Mouse (Mus musculus) intestine, embryonic 15.5 days (tissue): Measurements from ENCODE around the gene Vgll2. TPM values are rescaled to one million over a fixed set of nuclear protein-coding genes. Genes with fewer than 3 reads are reported as not detected.

Source experiments
- ATAC-seq: fragments of 200-750 bp; cut with Nextera tagmentation; 2 replicates; pipeline ENCODE4 v1.8.0; 2017; ENCODE audit warnings: moderate TSS enrichment, moderate library complexity
- H3K27ac ChIP-seq: fragments of 300-500 bp; sonication (generic); 2 replicates; pipeline ENCODE4 v1.5.1; 2015; ENCODE audit warnings: mild to moderate bottlenecking, inconsistent platforms
- H3K27me3 ChIP-seq: fragments of 300-500 bp; sonication (generic); replicated peaks from 2 replicates; pipeline ENCODE4 v1.6.1; 2015; ENCODE audit warnings: inconsistent platforms
- H3K36me3 ChIP-seq: fragments of 300-500 bp; sonication (generic); 2 replicates; pipeline ENCODE4 v1.6.1; 2015; ENCODE audit warnings: inconsistent platforms
- H3K4me1 ChIP-seq: fragments of 300-500 bp; sonication (generic); replicated peaks from 2 replicates; pipeline ENCODE4 v1.6.1; 2015; ENCODE audit warnings: inconsistent platforms
- H3K4me2 ChIP-seq: fragments of 300-500 bp; sonication (generic); replicated peaks from 2 replicates; pipeline ENCODE4 v1.6.1; 2015; ENCODE audit warnings: mild to moderate bottlenecking, inconsistent platforms
- H3K4me3 ChIP-seq: fragments of 300-500 bp; sonication (generic); replicated peaks from 2 replicates; pipeline ENCODE4 v1.5.1; 2015; ENCODE audit warnings: inconsistent platforms
- H3K9ac ChIP-seq: fragments of 300-500 bp; sonication (generic); 2 replicates; pipeline ENCODE4 v1.6.1; 2015; ENCODE audit warnings: inconsistent platforms
- H3K9me3 ChIP-seq: fragments of 300-500 bp; sonication (generic); 2 replicates; pipeline ENCODE4 v1.6.1; 2016; ENCODE audit warnings: inconsistent platforms
- WGBS: fragments of 180-500 bp; shearing (Covaris S2); methylation state at CpG from one replicate; pipeline ENCODE4 v1.1.7; 2015; 5-methylcytosine and 5-hydroxymethylcytosine counted together
- polyA plus RNA-seq: library from polyadenylated mRNA; unstranded; fragments of >200 nt; fragmentation: Nextera tagmentation; extraction: Ambion mirVana; gene quantifications from 2 replicates; pipeline ENCODE4 v1.2.1, GENCODE M21; 2015

The Vgll2 gene
- polyA plus RNA-seq, 1 experiment from 2014 or later, result 0.25 TPM

GRCm38 (mm10) chr10:52027161-52028035 is 5.1 kb downstream of the Vgll2 start:
- Histone ChIP-seq H3K4me1 (peaks cover 17% of the 10 kb centered on the region), H3K27ac (no peak overlapping the region), H3K9me3 (no peaks in the 10 kb centered on the region), H3K9ac (no peak overlapping the region), H3K36me3 (no peaks in the 10 kb centered on the region), H3K4me3 (peak overlapping the region; percentile 35), H3K27me3 (peaks cover 79% of the 10 kb centered on the region), H3K4me2 (peak overlapping the region; percentile 79)
- 2% methylated on average over 68 of the region's 68 CpGs for WGBS
- peak; percentile 63 for ATAC-seq

GRCm38 (mm10) chr10:52028561-52029370 is 6.5 kb downstream of the Vgll2 start:
- no peaks in the 10 kb centered on the region for H3K9me3 ChIP-seq
- H3K4me3 ChIP-seq, result no peak overlapping the region
- peaks cover 67% of the 10 kb centered on the region for H3K27me3 ChIP-seq

GRCm38 (mm10) chr10:52029421-52030080 is 7.2 kb downstream of the Vgll2 start:
- no peak overlapping the region for H3K4me3 ChIP-seq
- peaks cover 9% of the 10 kb centered on the region for H3K4me1 ChIP-seq
- H3K4me2 ChIP-seq, result peak overlapping the region; percentile 38
- WGBS, result 3% methylated on average over 10 of the region's 10 CpGs
- no peak overlapping the region for H3K9ac ChIP-seq
- peaks cover 60% of the 10 kb centered on the region for H3K27me3 ChIP-seq
- H3K9me3 ChIP-seq, result no peaks in the 10 kb centered on the region
- no peaks in the 10 kb centered on the region for H3K36me3 ChIP-seq
- no peak overlapping the region for H3K27ac ChIP-seq
- ATAC-seq, result peak; percentile 73

More at GRCm38 (mm10) chr10:52028561-52029370, 6.5 kb downstream of the Vgll2 start:
- no peak for ATAC-seq
- no peaks in the 10 kb centered on the region for H3K36me3 ChIP-seq
- H3K4me2 ChIP-seq, result peak overlapping the region; percentile 38; the same call in 1 of the 2 replicates
- no peak overlapping the region for H3K27ac ChIP-seq
- 6% methylated on average over 11 of the region's 11 CpGs for WGBS
- H3K9ac ChIP-seq, result no peak overlapping the region
- peaks cover 9% of the 10 kb centered on the region for H3K4me1 ChIP-seq

- no peaks in the 10 kb centered on the region for H3K9me3 ChIP-seq
- no peaks in the 10 kb centered on the region for H3K36me3 ChIP-seq
- no peak overlapping the region for H3K4me2 ChIP-seq
- no peak overlapping the region for H3K9ac ChIP-seq
- H3K4me3 ChIP-seq, result no peak overlapping the region
- no peaks in the 10 kb centered on the region for H3K4me1 ChIP-seq
- H3K27me3 ChIP-seq, result peaks cover 21% of the 10 kb centered on the region
- no peak for ATAC-seq
- no peak overlapping the region for H3K27ac ChIP-seq
Observed at GRCm38 (mm10) chr10:52033729-52034128, 11.4 kb downstream of the Vgll2 start.

GRCm38 (mm10) chr10:52039392-52039791 is 17.1 kb downstream of the Vgll2 start:
- Histone ChIP-seq H3K9me3 (no peaks in the 10 kb centered on the region), H3K4me2 (no peak overlapping the region), H3K36me3 (no peaks in the 10 kb centered on the region), H3K4me3 (no peak overlapping the region), H3K27me3 (no peaks in the 10 kb centered on the region), H3K27ac (no peak overlapping the region), H3K9ac (no peak overlapping the region), H3K4me1 (no peaks in the 10 kb centered on the region)
- 75% methylated on average over 1 of the region's 1 CpGs for WGBS
- no peak for ATAC-seq

GRCm38 (mm10) chr10:52043086-52043485 is 20.8 kb downstream of the Vgll2 start:
- WGBS, result 76% methylated on average over 5 of the region's 5 CpGs
- Histone ChIP-seq H3K27me3 (no peaks in the 10 kb centered on the region), H3K4me1 (no peaks in the 10 kb centered on the region), H3K36me3 (no peaks in the 10 kb centered on the region), H3K9ac (no peak overlapping the region), H3K9me3 (no peaks in the 10 kb centered on the region), H3K4me3 (no peak overlapping the region), H3K27ac (no peak overlapping the region), H3K4me2 (no peak overlapping the region)
- ATAC-seq, result no peak

GRCm38 (mm10) chr10:52048287-52048686 is 26.0 kb downstream of the Vgll2 start:
- no peak overlapping the region for H3K27ac ChIP-seq
- ATAC-seq, result no peak
- H3K9me3 ChIP-seq, result no peaks in the 10 kb centered on the region
- H3K9ac ChIP-seq, result no peak overlapping the region
- H3K4me2 ChIP-seq, result no peak overlapping the region
- H3K4me1 ChIP-seq, result no peaks in the 10 kb centered on the region
- no peaks in the 10 kb centered on the region for H3K36me3 ChIP-seq
- H3K4me3 ChIP-seq, result no peak overlapping the region
- no peaks in the 10 kb centered on the region for H3K27me3 ChIP-seq
- WGBS, result 51% methylated on average over 3 of the region's 3 CpGs

GRCm38 (mm10) chr10:52072482-52072881 is 50.2 kb downstream of the Vgll2 start:
- no peak overlapping the region for H3K27ac ChIP-seq
- ATAC-seq, result no peak
- H3K36me3 ChIP-seq, result no peaks in the 10 kb centered on the region
- H3K4me3 ChIP-seq, result no peak overlapping the region
- no peak overlapping the region for H3K9ac ChIP-seq
- no peaks in the 10 kb centered on the region for H3K9me3 ChIP-seq
- H3K27me3 ChIP-seq, result no peaks in the 10 kb centered on the region
- no peaks in the 10 kb centered on the region for H3K4me1 ChIP-seq
- H3K4me2 ChIP-seq, result no peak overlapping the region

Other genes with a start within 250 kb of the Vgll2 start
- 3.3 and 3.6 TPM in 2 replicates for gene Ros1, start 172.7 kb downstream of the Vgll2 start, polyA plus RNA-seq
- gene Dcbld1, start 211.1 kb downstream of the Vgll2 start, polyA plus RNA-seq, result 42.4 and 44.6 TPM in 2 replicates